Mouse (Mus musculus) embryonic fibroblast, embryonic 13.5 days (primary cell): ENCODE measurements around the gene Arid3b.

Experiments used
- CTCF ChIP-seq: IDR thresholded peaks from 2 replicates; pipeline ENCODE4 v1.5.1; 2011; ENCODE audit warnings: mild to moderate bottlenecking, control low read depth, low read length, moderate library complexity, borderline replicate concordance; ENCODE audit not compliant: insufficient read depth
- POLR2A ChIP-seq: IDR thresholded peaks from 2 replicates; pipeline ENCODE4 v1.6.1; 2011; ENCODE audit warnings: low read depth, mild to moderate bottlenecking, control low read depth, low read length, moderate library complexity

- no peak for TF ChIP-seq POLR2A
- TF ChIP-seq CTCF, result no peak
These were observed 13.2 kb downstream of the Arid3b start for GRCm38 (mm10) chr9:57823397-57823796.
